Mouse (Mus musculus) cerebellum, adult 11-12 months (tissue): ENCODE data around the gene Wnt16.
"Not testable (repeated sequence)": the region's sequence is repeated elsewhere in the genome, so short reads cannot be mapped to it uniquely, and the experiment has no call there.

ENCODE experiments used
- DNase-seq: peaks from one replicate; pipeline ENCODE4 v3.0.0; 2022

The Wnt16 gene

GRCm38 (mm10) chr6:22288004-22288736 is at the start of gene Wnt16:
TSS of gene Wnt16 (plus strand) at chr6:22288227.
- no peak for DNase-seq

GRCm38 (mm10) chr6:22243321-22243720 is 44.7 kb upstream of the Wnt16 start:
- DNase-seq = no peak

GRCm38 (mm10) chr6:22246696-22247095 is 41.3 kb upstream of the Wnt16 start:
- no peak for DNase-seq

- DNase-seq = no peak
These were observed 29.2 kb upstream of the Wnt16 start for GRCm38 (mm10) chr6:22258784-22259183.

- DNase-seq = no peak
These were observed 25.5 kb upstream of the Wnt16 start for GRCm38 (mm10) chr6:22262519-22262918.

GRCm38 (mm10) chr6:22264094-22264493 is 23.9 kb upstream of the Wnt16 start:
- not testable (repeated sequence) for DNase-seq

GRCm38 (mm10) chr6:22266018-22266417 is 22.0 kb upstream of the Wnt16 start:
- DNase-seq = no peak

GRCm38 (mm10) chr6:22267807-22268667 is 20.0 kb upstream of the Wnt16 start:
- no peak for DNase-seq

GRCm38 (mm10) chr6:22268677-22269076 is 19.4 kb upstream of the Wnt16 start:
- no peak for DNase-seq

- DNase-seq = no peak
These were observed 18.0 kb upstream of the Wnt16 start for GRCm38 (mm10) chr6:22269840-22270521.

GRCm38 (mm10) chr6:22277941-22278340 is 10.1 kb upstream of the Wnt16 start:
- DNase-seq = no peak

- DNase-seq = peak; percentile 15
These were observed 7.7 kb upstream of the Wnt16 start for GRCm38 (mm10) chr6:22280217-22280861.

GRCm38 (mm10) chr6:22282405-22282804 is 5.6 kb upstream of the Wnt16 start:
- DNase-seq = no peak

GRCm38 (mm10) chr6:22288737-22289460 is 872 bp downstream of the Wnt16 start:
- no peak for DNase-seq

- DNase-seq = no peak
These were observed 1.5 kb downstream of the Wnt16 start for GRCm38 (mm10) chr6:22289461-22290021.

- DNase-seq = no peak
These were observed 2.8 kb downstream of the Wnt16 start for GRCm38 (mm10) chr6:22290790-22291189.

- no peak for DNase-seq
These were observed 4.0 kb downstream of the Wnt16 start for GRCm38 (mm10) chr6:22292056-22292455.

- no peak for DNase-seq
These were observed 5.9 kb downstream of the Wnt16 start for GRCm38 (mm10) chr6:22293922-22294321.

- DNase-seq = no peak
These were observed 9.0 kb downstream of the Wnt16 start for GRCm38 (mm10) chr6:22297028-22297427.

- DNase-seq = no peak
These were observed 10.0 kb downstream of the Wnt16 start for GRCm38 (mm10) chr6:22298059-22298458.

- peak; percentile 37 for DNase-seq
These were observed 37.5 kb downstream of the Wnt16 start for GRCm38 (mm10) chr6:22325364-22326072.
